Mouse (Mus musculus): Measurements from ENCODE around the gene Zfand5.
A peak's percentile ranks its signal among the peaks of the same experiment; 100 is the strongest.
"Not testable (repeated sequence)": the region's sequence is repeated elsewhere in the genome, so short reads cannot be mapped to it uniquely, and the experiment has no call there.

The Zfand5 gene

DNA sequence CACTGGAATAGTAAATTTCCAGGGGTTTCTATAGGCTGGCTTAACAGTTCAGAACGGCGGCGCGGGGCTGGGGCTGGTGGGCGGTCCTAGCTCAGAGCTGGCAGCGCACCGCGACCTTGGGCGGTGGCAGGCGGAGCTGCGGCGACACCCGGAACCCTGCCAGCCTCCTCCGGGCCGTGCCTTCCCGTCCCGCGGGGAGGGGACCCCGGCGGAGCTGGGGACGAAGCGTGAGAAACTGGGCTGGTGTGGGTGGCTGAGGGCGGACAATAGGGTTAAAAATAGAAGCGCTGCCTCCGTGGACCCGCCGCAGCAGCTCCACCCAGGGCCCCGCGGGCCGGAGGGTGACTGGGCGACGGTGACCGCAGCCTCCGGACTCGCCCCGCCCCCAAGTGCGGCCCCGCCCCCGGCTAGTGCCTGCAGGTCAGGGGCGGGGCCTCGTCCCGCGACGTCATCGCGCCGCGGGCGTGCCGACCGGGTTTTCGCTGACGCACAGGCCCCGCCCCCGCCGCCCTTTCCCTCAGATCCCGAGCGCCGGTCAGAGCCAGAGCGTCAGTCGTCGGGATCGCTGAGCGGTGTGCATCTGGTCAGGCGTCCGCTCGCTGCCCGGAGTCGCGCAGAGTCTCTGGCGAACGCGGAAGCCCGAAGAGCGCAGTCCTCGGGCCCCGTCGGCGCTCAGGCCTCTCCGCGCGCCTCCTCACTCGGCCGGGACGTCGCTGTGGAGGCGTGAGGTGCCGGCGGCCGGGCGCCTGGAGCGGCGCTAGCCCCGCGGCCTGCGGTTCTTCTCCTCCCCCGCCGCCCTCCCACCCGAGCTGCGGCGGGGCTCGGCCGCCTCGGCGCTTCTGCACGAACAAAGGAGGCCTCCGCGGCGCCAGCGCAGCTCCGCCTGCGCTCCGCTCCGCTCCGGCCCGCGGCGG, at the start of gene Zfand5:
Zfand5 (plus strand) TSS at position 538 of the 914 bp plus-strand sequence.
- peak; percentile 92 to 96 for DNase-seq (ENCODE audit: low read depth in 2 of 2, low spot score in 2 of 2)

- DNase-seq (ENCODE audit: low read depth in 2 of 2, low spot score in 2 of 2): no peak
Measured at GRCm38 (mm10) chr19:21227131-21227530, 44.9 kb upstream of the Zfand5 start.

DNA sequence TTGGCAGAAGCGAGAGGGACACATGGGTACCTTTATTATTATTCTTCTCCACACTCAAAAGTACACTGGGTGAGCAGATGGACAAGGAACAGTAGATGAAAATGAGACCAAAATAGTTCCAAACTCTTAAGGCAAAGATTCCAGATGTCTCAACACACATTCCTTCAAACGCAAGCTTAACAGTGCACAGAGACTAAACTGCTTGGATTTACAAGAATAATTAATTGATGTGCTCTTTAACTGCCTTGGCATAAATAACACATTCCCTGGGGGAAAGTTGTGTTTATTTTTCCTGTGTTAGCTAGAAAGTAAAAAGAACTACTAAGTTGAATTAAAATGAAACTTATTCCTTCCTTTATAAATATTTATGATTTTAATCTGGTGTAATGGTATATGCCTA, 44.3 kb upstream of the Zfand5 start:
- DNase-seq (ENCODE audit: low read depth in 2 of 2, low spot score in 2 of 2): no peak

DNA sequence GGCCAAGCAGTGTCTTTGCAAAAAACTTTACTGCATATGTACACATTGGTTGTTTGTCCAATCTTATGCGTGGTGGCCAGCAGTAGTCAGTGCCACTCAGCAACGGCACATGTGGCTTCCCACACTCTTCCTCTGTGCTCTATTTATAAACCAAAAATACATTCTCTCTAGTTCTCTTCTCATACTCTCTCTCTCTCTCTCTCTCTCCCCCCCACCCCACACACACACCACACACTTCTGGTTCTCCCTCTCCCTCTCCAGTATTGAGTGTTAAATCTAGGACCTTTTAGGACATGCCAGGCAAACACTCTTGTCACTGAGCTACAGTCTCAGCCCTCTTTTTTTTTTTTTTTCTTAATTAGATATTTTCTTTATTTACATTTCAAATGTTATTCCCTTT, 23.3 kb upstream of the Zfand5 start:
- DNase-seq (ENCODE audit: low read depth in 2 of 2, low spot score in 2 of 2): not testable (repeated sequence)

GRCm38 (mm10) chr19:21253846-21254245, 18.2 kb upstream of the Zfand5 start:
- DNase-seq (ENCODE audit: low read depth in 2 of 2, low spot score in 2 of 2): no peak

- no peak for DNase-seq (ENCODE audit: low read depth in 2 of 2, low spot score in 2 of 2)
Measured at GRCm38 (mm10) chr19:21255920-21256319, 16.2 kb upstream of the Zfand5 start.

DNA sequence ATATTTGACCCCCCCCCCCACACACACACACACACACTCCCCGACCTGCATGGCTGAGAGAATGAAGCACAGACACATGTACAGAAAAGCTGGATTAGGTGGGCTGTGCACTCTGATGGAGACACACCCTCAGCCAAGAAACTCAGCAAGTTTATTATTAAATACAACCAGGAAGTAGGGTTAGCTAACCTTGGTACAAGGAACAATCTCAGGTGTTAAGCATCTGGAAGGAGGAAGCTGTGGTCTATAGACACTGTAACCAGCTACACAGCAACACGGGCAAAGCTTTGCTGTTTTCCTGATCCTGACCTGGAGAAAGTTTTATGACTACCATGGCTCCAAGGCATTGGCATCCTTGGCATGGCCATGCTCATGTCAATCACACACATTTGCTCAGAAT, 12.6 kb upstream of the Zfand5 start:
- no peak for DNase-seq (ENCODE audit: low read depth in 2 of 2, low spot score in 2 of 2)

- no peak for DNase-seq (ENCODE audit: low read depth in 2 of 2, low spot score in 2 of 2)
Measured at GRCm38 (mm10) chr19:21260280-21260679, 11.8 kb upstream of the Zfand5 start.

DNA sequence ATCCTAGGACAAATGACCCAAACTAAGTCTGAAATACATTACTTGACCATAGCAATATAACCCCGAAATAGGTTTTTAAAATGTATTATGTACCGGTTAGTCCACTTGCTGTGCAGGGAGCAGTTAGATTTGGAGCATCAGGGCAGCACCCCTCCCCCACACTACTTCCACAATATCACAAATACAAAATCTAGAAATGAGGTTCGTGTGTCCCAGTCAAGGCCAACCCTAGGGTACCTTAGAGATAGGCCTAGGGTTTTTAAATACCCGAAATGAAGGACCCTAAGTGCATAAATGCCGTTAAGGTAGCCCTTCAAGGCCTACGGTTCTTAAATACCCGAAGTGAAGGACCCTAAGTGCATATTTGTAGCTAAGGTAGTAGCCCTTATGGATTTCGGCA, 892 bp upstream of the Zfand5 start:
- DNase-seq (ENCODE audit: low read depth in 2 of 2, low spot score in 2 of 2): no peak

DNA sequence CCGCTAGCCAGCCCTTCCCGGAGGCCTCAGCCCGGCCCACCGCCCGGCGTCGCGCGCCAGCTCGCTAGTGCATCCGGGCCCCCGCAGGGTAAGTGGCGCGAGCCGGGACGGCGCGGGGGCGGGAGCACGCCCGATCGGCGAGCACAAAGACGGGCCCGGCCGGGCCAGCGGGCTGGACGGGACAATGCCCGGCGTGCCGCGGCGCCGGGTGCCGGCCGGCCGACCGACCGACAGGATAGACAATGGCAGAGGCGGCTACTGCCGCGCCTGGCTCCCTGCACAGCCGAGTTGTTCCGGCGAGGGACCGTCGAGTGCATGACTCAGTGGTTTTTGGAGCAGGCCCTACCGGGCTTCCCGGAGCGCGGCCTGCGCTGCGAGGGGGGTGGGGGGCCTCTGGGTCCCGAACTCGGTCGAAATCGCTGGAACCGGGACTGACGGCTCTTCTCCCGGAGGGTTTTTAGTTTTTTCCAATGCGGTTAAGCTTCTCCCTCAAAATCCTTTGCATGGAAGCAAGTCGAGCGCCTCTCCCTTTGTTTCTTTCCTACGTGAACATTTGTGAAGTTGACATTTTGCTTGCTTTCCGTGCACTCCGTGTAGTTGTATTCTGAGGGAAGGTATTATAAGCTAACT, 692 bp downstream of the Zfand5 start:
- DNase-seq (ENCODE audit: low read depth in 2 of 2, low spot score in 2 of 2): peak; percentile 26 to 36

GRCm38 (mm10) chr19:21273440-21273839, 1.4 kb downstream of the Zfand5 start:
- no peak for DNase-seq (ENCODE audit: low read depth in 2 of 2, low spot score in 2 of 2)

DNA sequence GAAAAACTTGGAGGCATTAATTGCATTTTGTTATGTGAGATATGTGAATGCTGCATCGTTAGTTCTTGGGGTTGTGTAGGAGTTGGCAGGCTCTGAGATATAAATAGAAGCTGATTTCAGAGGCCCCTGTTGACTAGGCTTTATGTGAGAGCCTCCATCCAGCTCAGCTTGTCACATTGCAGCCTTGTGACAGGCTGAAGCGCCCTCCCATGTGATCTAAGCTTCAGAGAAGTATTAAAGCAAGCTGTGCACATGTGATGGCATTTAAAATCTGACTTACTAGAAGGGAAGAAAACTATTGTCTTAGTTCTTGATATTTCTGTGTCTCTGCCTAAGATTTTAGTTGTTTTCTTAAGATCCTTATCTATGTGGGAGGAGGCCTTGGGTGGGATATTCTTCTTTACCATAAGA, 2.1 kb downstream of the Zfand5 start:
- DNase-seq (ENCODE audit: low read depth in 2 of 2, low spot score in 2 of 2): peak; percentile 6 to 33

DNA sequence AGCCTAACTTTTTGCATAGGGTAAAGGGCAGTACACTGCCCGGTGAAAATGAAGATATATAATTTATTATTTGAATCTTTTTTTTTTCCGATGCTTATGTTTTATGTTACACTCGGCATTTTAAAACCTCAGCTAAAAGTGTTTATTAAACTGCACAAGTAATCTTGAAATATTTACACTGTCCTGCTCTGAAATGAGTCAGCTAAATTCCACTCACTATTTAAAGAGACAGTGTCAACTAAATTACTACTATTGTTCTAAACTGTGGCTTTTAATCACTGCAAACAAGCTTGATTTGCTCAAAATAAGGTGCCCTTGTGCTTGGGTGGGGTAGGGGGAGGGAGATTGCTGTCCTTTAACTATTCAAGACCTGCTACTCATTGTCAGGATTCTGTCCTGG, 2.6 kb downstream of the Zfand5 start:
- no peak for DNase-seq (ENCODE audit: low read depth in 2 of 2, low spot score in 2 of 2)

DNA sequence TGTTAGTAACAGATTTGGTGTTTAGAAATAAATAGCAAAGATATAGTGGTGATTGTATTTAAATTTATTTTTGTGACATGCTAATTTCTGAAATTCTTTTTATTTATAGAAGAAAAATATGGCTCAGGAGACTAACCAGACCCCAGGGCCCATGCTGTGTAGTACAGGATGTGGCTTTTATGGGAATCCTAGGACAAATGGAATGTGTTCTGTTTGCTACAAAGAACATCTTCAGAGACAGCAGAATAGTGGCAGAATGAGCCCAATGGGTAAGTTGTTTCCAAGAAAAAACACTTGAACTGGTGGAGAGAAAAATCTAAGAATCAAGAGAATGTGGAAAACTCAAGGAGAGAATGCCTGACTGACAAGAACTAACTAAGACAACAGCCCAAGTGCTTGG, 4.2 kb downstream of the Zfand5 start:
- no peak for DNase-seq (ENCODE audit: low read depth in 2 of 2, low spot score in 2 of 2)

DNA sequence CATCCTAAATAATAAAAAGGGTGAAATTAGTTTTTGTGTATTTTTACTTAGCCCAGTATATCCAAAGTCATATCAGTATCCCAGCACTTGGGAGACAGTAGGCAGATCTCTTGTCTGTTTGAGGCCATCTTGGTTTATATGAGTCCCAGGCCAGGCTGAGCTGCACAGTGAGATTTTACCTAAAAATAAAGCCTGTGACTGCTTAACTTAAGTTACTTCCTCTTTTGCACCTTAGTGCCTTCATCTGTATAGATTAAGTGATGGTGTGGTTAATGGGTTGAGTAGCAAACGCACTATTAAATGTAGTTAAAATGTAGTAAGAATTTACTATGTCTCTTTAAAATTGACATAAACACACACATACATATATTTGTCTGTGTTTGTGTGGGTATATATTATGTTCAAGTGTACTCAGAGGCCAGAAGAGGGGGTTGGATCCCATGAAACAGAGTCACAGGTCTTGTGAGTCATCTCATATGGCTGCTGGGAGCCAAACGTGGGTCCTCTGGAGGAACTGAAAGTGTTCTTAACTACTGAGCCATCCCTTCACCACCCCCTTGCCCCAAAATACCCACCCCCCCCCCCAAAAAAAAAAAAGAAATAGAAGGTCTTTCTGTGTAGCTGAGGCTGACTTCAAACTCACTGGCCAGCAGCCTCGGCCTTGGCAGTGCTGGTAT, 14.5 kb downstream of the Zfand5 start:
- DNase-seq (ENCODE audit: low read depth in 2 of 2, low spot score in 2 of 2): no peak

DNA sequence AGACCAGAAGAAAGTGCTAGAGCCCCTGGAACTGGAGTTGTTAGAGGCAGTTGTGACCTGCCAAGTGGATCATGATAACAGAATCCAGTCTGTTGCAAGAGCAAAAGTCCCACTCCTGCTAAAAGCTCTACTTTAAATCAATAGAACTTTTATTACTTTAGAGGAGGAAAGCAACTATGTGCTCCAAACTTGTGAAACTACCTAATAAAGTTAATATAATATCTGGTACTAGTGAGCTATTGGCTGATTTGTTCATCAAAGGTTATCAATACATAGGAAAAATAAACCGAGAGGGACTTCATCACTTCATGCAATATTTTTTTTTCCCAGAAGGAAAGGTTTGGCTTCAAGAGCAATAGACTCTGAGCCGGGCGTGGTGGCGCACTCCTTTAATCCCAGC, 25.3 kb downstream of the Zfand5 start:
- no peak for DNase-seq (ENCODE audit: low read depth in 2 of 2, low spot score in 2 of 2)

DNA sequence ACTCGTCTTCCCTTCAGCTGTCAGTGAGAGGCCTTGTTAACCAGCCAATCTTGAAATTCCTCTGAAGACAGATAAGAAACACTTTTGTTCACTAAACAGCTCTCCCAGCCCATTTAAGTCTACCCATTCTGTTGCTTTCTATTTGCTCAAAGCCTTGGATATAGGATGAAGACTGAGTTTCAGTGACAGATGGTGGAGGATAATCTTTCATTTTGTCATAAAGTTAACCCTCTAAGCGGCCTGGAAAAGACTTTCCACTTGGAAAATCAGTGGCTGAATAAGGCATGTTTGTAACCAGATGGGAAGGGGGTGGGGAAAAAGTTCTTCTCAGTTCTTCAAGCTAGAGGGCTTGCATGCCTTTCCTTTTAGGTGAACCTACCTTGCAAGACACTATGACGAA, 29.7 kb downstream of the Zfand5 start:
- DNase-seq (ENCODE audit: low read depth in 2 of 2, low spot score in 2 of 2): no peak

DNA sequence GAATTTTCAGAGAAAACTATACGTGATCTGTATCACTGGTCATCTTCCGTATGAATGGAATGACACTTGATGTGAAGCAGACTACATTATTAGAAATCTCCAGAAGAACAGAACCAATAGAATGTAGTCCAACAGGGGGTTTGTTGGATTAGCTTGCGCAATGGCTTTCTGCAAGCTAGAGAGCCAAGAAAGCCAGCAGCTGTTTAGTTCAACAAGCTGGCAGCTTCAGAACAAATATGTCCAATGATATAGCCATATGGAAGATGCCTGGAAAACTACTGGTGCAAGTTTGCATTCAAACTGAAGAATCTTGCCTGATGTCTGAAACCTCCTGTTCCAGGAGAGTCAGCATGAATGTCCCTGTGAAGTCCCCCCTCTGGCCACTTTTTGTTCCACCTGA, 35.7 kb downstream of the Zfand5 start:
- no peak for DNase-seq (ENCODE audit: low read depth in 2 of 2, low spot score in 2 of 2)

DNA sequence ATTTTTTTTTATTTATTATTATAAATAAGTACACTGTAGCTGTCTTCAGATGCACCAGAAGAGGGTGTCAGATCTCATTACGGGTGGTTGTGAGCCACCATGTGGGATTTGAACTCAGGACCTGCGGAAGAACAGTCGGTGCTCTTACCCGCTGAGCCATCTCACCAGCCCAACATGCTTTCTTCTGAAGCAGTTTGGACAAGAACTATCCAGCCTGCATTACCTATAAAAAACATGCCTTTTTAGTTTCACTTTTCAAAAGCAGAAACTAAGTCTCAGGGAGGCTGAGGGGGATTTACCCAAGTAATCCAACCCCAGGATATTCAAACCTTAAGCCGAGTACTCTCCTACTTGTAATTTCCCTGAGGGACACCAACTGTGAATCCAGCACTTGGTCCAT, 38.3 kb downstream of the Zfand5 start:
- not testable (repeated sequence) for DNase-seq (ENCODE audit: low read depth in 2 of 2, low spot score in 2 of 2)

- no peak for DNase-seq (ENCODE audit: low read depth in 2 of 2, low spot score in 2 of 2)
Measured at GRCm38 (mm10) chr19:21315701-21316100, 43.6 kb downstream of the Zfand5 start.

GRCm38 (mm10) chr19:21319618-21320017, 47.5 kb downstream of the Zfand5 start:
- no peak for DNase-seq (ENCODE audit: low read depth in 2 of 2, low spot score in 2 of 2)

- DNase-seq (ENCODE audit: low read depth in 2 of 2, low spot score in 2 of 2): no peak
Measured at GRCm38 (mm10) chr19:21325333-21325732, 53.3 kb downstream of the Zfand5 start.

Measured in CD8-positive naive resting alpha-beta T cell, adult 2 months (primary cell).